Comparison of ENCODE assay signal across 12 mouse cellular contexts in the genomic region with DNA sequence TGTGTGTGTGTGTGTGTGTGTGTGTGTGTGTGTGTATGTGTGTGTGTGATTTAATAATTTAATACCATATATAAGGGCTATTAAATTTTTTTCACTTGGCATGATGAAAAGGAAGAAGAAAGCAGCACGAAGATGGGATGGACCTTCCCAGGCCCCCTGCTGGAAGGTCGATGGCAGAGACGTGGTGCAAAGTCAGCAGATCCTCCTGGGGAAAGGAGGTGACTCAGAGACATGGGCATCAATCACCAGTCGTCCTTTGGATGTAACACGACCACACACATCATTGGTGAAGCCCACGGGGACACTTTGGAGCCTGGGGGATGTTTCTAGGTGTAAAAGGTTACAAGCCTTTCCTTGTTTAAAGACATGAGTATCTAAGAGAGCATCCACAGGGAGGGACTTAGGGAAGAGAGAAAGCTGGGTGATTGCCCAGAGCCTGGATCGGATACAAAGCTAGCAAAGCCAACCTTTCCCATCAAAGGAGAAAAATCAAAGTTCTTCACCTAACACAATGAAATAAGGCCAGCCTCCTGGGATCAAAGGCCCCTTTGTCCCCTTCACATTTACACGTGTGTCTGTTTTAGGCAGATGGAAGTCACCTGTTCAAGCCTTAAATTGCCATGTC. TPM values are rescaled to one million over a fixed set of nuclear protein-coding genes. Genes with fewer than 3 reads are reported as not detected.
A peak's percentile ranks its signal among the peaks of the same experiment; 100 is the strongest.
DNase-seq lines count a peak whose midpoint lies in the region; ATAC-seq and TF ChIP-seq lines count a peak whose summit lies in the region.
"Had no signal": no experiment of that assay in that cellular context is flagged by ENCODE, and none has a peak within 500 bp of the region (broad histone marks: within the 10 kb centered on the region; RNA-seq: fewer than 3 reads in every experiment).

No protein-coding gene starts in this region.

- peak; percentile 40; the same call in 1 of the 2 replicates for ATAC-seq in cerebellum, adult (ENCODE audit: insufficient number of reproducible peaks, low FRiP score, low TSS enrichment)
- ATAC-seq: liver, postnatal 0 days had no signal

- H3K4me3 ChIP-seq in ES-E14 (ENCODE audit: insufficient read depth in 1 of 2, low read depth in 1 of 2, low read length in 2 of 2, poor library complexity in 1 of 2, severe bottlenecking in 1 of 2), result no peak overlapping the region
- H3K4me3 ChIP-seq: limb, embryonic 10.5 days had no signal

- H3K4me1 ChIP-seq in ES-E14 (ENCODE audit: control insufficient read depth in 2 of 2, insufficient read depth in 2 of 2, low read length in 2 of 2, poor library complexity in 1 of 2), result no peaks in the 10 kb centered on the region; a peak in 1 of 4 replicates
- H3K4me1 ChIP-seq: limb, embryonic 10.5 days had no signal

- no peak for DNase-seq in cerebellum, postnatal 4 days (ENCODE audit: low spot score in 2 of 2)
- peak; percentile 4 to 5 for DNase-seq in kidney, postnatal 4 days
- no peak for DNase-seq in kidney, postnatal 25 days
- DNase-seq in ES-E14 (ENCODE audit: low read depth, low spot score), result no peak
- peak; percentile 57 for DNase-seq in cerebellum, adult 8-10 months
- DNase-seq in thymus, adult 18-20 months, result no peak
- no peak for DNase-seq in thymus, postnatal 10 days (ENCODE audit: low spot score in 2 of 2)
- DNase-seq: liver, postnatal 0 days; thymus, postnatal 25 days had no signal

- in situ Hi-C loops in ES-E14 (cut with MboI; ENCODE audit: low sequenced_read_pairs in 2 of 2, unreplicated experiment in 2 of 2), result no loop called here

- H3K36me3 ChIP-seq in ES-E14 (ENCODE audit: control insufficient read depth, insufficient read depth, low read length, poor library complexity, severe bottlenecking), result no peaks in the 10 kb centered on the region
- H3K36me3 ChIP-seq: limb, embryonic 10.5 days had no signal

- no peak overlapping the region for H3K27ac ChIP-seq in ES-E14 (ENCODE audit: insufficient read depth, low read depth, low read length, poor library complexity, severe bottlenecking)
- H3K27ac ChIP-seq: limb, embryonic 10.5 days had no signal

- no peaks in the 10 kb centered on the region for H3K9me3 ChIP-seq in ES-E14 (ENCODE audit: control insufficient read depth, insufficient read depth, low read depth, low read length)
- H3K9me3 ChIP-seq: limb, embryonic 10.5 days had no signal

- H3K9ac ChIP-seq in ES-E14 (ENCODE audit: insufficient read depth, low read depth, low read length, poor library complexity, severe bottlenecking), result no peak overlapping the region
- H3K9ac ChIP-seq: liver, postnatal 0 days had no signal

TF ChIP-seq in ES-E14, 5 proteins besides CTCF, POLR2A, EP300 and RAD21:
- 0 out of 2 replicates have a peak, but pooled peaks have one; percentile 12 for TF ChIP-seq MAFK (IDR thresholded peaks at IDR 0.05; ENCODE audit: insufficient read depth, low read depth, low read length)
- no peak for TF ChIP-seq ZNF384 (IDR thresholded peaks at IDR 0.05; ENCODE audit: low read depth, low read length)

RNA-seq across cellular contexts. Expression of gene Grin2a, which starts 53.9 kb away (rescaled TPM):
- 0.32 and 0.62 TPM in 2 replicates for total RNA-seq in ES-E14 (2012; rRNA removed)
- total RNA-seq: MEL had no signal

Comparison
In these comparisons a context has a peak if more than half of its experiments do, and no peak if none do; other contexts are left out.
1. DNase-seq: peak in kidney, postnatal 4 days (2 of 2) and cerebellum, adult 8-10 months (single experiment); none in cerebellum, postnatal 4 days (0 of 2), kidney, postnatal 25 days (0 of 2), ES-E14 (single experiment), thymus, adult 18-20 months (0 of 2) and thymus, postnatal 10 days (0 of 2).